Mouse (Mus musculus) lung, embryonic 16.5 days (tissue): Measurements from ENCODE around the gene Zbtb38. TPM values are rescaled to one million over a fixed set of nuclear protein-coding genes. Genes with fewer than 3 reads are reported as not detected.
A peak's percentile ranks its signal among the peaks of the same experiment; 100 is the strongest.

Experiments used
- ATAC-seq: fragments of 200-750 bp; cut with Nextera tagmentation; 2 replicates; pipeline ENCODE4 v1.8.0; 2017; ENCODE audit warnings: low read depth, mild to moderate bottlenecking, moderate library complexity
- H3K27ac ChIP-seq: fragments of 300-500 bp; sonication (generic); 2 replicates; pipeline ENCODE4 v1.5.1; 2014; ENCODE audit warnings: mild to moderate bottlenecking, control low read depth, low read length
- H3K27me3 ChIP-seq: fragments of 300-500 bp; sonication (generic); 2 replicates; pipeline ENCODE4 v1.6.1; 2014; ENCODE audit warnings: low read depth, low read length, mixed read lengths; ENCODE audit not compliant: control insufficient read depth, insufficient read depth
- H3K36me3 ChIP-seq: fragments of 300-500 bp; sonication (generic); 2 replicates; pipeline ENCODE4 v1.6.1; 2014; ENCODE audit warnings: low read length; ENCODE audit not compliant: control insufficient read depth, insufficient read depth
- H3K4me1 ChIP-seq: fragments of 300-500 bp; sonication (generic); replicated peaks from 2 replicates; pipeline ENCODE4 v1.6.1; 2014; ENCODE audit warnings: low read length, mixed read lengths; ENCODE audit not compliant: control insufficient read depth, insufficient read depth
- H3K4me2 ChIP-seq: fragments of 300-500 bp; sonication (generic); 2 replicates; pipeline ENCODE4 v1.6.1; 2014; ENCODE audit warnings: low read depth, low read length, control low read depth
- H3K4me3 ChIP-seq: fragments of 300-500 bp; sonication (generic); 2 replicates; pipeline ENCODE4 v1.5.1; 2014; ENCODE audit warnings: mild to moderate bottlenecking, low read length, control low read depth
- H3K9ac ChIP-seq: fragments of 300-500 bp; sonication (generic); 2 replicates; pipeline ENCODE4 v1.6.1; 2014; ENCODE audit warnings: low read length, control low read depth
- H3K9me3 ChIP-seq: fragments of 300-500 bp; sonication (generic); 2 replicates; pipeline ENCODE4 v1.6.1; 2016; ENCODE audit warnings: low read length; ENCODE audit not compliant: control insufficient read depth
- WGBS: fragments of 180-500 bp; shearing (Covaris S2); extraction: QIAGEN DNeasy Blood & Tissue Kit; methylation state at CpG from one replicate; pipeline ENCODE4 v1.1.7; 2014; 5-methylcytosine and 5-hydroxymethylcytosine counted together
- polyA plus RNA-seq: library from polyadenylated mRNA; unstranded; fragments of >200 nt; fragmentation: Nextera tagmentation; extraction: Ambion mirVana; gene quantifications from 2 replicates; pipeline ENCODE4 v1.2.1, GENCODE M21; 2015

Zbtb38 gene
- polyA plus RNA-seq, 1 experiment from 2014 or later: 29.2 TPM

GRCm38 (mm10) chr9:96738563-96739355, 13.9 kb downstream of the Zbtb38 start:
- no peak overlapping the region for H3K27ac ChIP-seq
- 88% methylated on average over 13 of the region's 13 CpGs for WGBS

GRCm38 (mm10) chr9:96735946-96736345, 16.7 kb downstream of the Zbtb38 start:
- Histone ChIP-seq H3K4me2 (no peak overlapping the region), H3K4me3 (no peak overlapping the region), H3K9ac (no peak overlapping the region), H3K4me1 (peaks cover 11% of the 10 kb centered on the region), H3K36me3 (no peaks in the 10 kb centered on the region), H3K27me3 (no peaks in the 10 kb centered on the region), H3K27ac (peak overlapping the region; percentile 30; the same call in 1 of the 2 replicates), H3K9me3 (no peaks in the 10 kb centered on the region)
- ATAC-seq: no peak
- 55% methylated on average over 4 of the region's 4 CpGs for WGBS

More at GRCm38 (mm10) chr9:96738563-96739355, 13.9 kb downstream of the Zbtb38 start:
- H3K4me1 ChIP-seq: peaks cover 6% of the 10 kb centered on the region; the same call in 1 of the 2 replicates
- no peak for ATAC-seq
- no peaks in the 10 kb centered on the region for H3K36me3 ChIP-seq
- H3K9ac ChIP-seq: no peak overlapping the region
- no peak overlapping the region for H3K4me3 ChIP-seq
- H3K4me2 ChIP-seq: no peak overlapping the region
- no peaks in the 10 kb centered on the region for H3K27me3 ChIP-seq
- no peaks in the 10 kb centered on the region for H3K9me3 ChIP-seq

GRCm38 (mm10) chr9:96733425-96733717, 19.3 kb downstream of the Zbtb38 start:
- H3K9me3 ChIP-seq: no peaks in the 10 kb centered on the region
- no peaks in the 10 kb centered on the region for H3K27me3 ChIP-seq
- no peak overlapping the region for H3K4me3 ChIP-seq
- H3K36me3 ChIP-seq: no peaks in the 10 kb centered on the region
- no peak for ATAC-seq
- 93% methylated on average over 4 of the region's 4 CpGs for WGBS
- H3K4me1 ChIP-seq: peaks cover 20% of the 10 kb centered on the region
- no peak overlapping the region for H3K9ac ChIP-seq
- no peak overlapping the region for H3K27ac ChIP-seq
- H3K4me2 ChIP-seq: peak overlapping the region; percentile 36; the same call in 1 of the 2 replicates

GRCm38 (mm10) chr9:96732644-96733424, 19.8 kb downstream of the Zbtb38 start:
- Histone ChIP-seq H3K4me1 (peaks cover 24% of the 10 kb centered on the region), H3K4me3 (peak overlapping the region; percentile 3), H3K27me3 (no peaks in the 10 kb centered on the region)

GRCm38 (mm10) chr9:96731961-96732511, 20.6 kb downstream of the Zbtb38 start:
- ATAC-seq: peak; percentile 32
- peak overlapping the region; percentile 13 for H3K4me3 ChIP-seq
- peak overlapping the region; percentile 36 for H3K4me2 ChIP-seq
- no peak overlapping the region for H3K27ac ChIP-seq
- H3K9me3 ChIP-seq: no peaks in the 10 kb centered on the region
- WGBS: 30% methylated on average over 14 of the region's 14 CpGs
- H3K36me3 ChIP-seq: no peaks in the 10 kb centered on the region
- H3K27me3 ChIP-seq: no peaks in the 10 kb centered on the region
- peak overlapping the region; percentile 29; the same call in 1 of the 2 replicates for H3K9ac ChIP-seq
- H3K4me1 ChIP-seq: peaks cover 32% of the 10 kb centered on the region

More at GRCm38 (mm10) chr9:96732644-96733424, 19.8 kb downstream of the Zbtb38 start:
- WGBS: 48% methylated on average over 17 of the region's 17 CpGs
- Histone ChIP-seq H3K27ac (no peak overlapping the region), H3K9me3 (no peaks in the 10 kb centered on the region), H3K9ac (no peak overlapping the region), H3K4me2 (peak overlapping the region; percentile 36), H3K36me3 (no peaks in the 10 kb centered on the region)
- ATAC-seq: 0 out of 2 replicates have a peak, but pooled peaks have one; percentile 16

- H3K4me2 ChIP-seq: no peak overlapping the region
- H3K4me1 ChIP-seq: peaks cover 38% of the 10 kb centered on the region
- no peaks in the 10 kb centered on the region for H3K36me3 ChIP-seq
- H3K4me3 ChIP-seq: no peak overlapping the region
- H3K27ac ChIP-seq: no peak overlapping the region
- no peak for ATAC-seq
- 75% methylated on average over 19 of the region's 19 CpGs for WGBS
- H3K9ac ChIP-seq: peak overlapping the region; percentile 29; the same call in 1 of the 2 replicates
- H3K27me3 ChIP-seq: no peaks in the 10 kb centered on the region
- no peaks in the 10 kb centered on the region for H3K9me3 ChIP-seq
Measured at GRCm38 (mm10) chr9:96731039-96731895, 21.4 kb downstream of the Zbtb38 start.

- H3K4me3 ChIP-seq: no peak overlapping the region
- no peak for ATAC-seq
- no peaks in the 10 kb centered on the region for H3K27me3 ChIP-seq
- peak overlapping the region; percentile 56 for H3K27ac ChIP-seq
- H3K9ac ChIP-seq: no peak overlapping the region
- H3K36me3 ChIP-seq: no peaks in the 10 kb centered on the region
- no peaks in the 10 kb centered on the region for H3K9me3 ChIP-seq
- H3K4me2 ChIP-seq: no peak overlapping the region
- peaks cover 42% of the 10 kb centered on the region for H3K4me1 ChIP-seq
- 61% methylated on average over 2 of the region's 2 CpGs for WGBS
Measured at GRCm38 (mm10) chr9:96730311-96730625, 22.4 kb downstream of the Zbtb38 start.

- Histone ChIP-seq H3K9ac (no peak overlapping the region), H3K4me2 (no peak overlapping the region)
- 58% methylated on average over 10 of the region's 10 CpGs for WGBS
Measured at GRCm38 (mm10) chr9:96729537-96730310, 22.9 kb downstream of the Zbtb38 start.

More at GRCm38 (mm10) chr9:96729537-96730310, 22.9 kb downstream of the Zbtb38 start:
- no peak for ATAC-seq
- H3K27me3 ChIP-seq: no peaks in the 10 kb centered on the region
- H3K27ac ChIP-seq: peak overlapping the region; percentile 56
- H3K36me3 ChIP-seq: no peaks in the 10 kb centered on the region
- peaks cover 46% of the 10 kb centered on the region for H3K4me1 ChIP-seq
- H3K9me3 ChIP-seq: no peaks in the 10 kb centered on the region
- no peak overlapping the region for H3K4me3 ChIP-seq
